ENCODE assay signal across 19 mouse cellular contexts in genomic region chr9:106729416-106729815, GRCm38 (mm10). TPM values are rescaled to one million over a fixed set of nuclear protein-coding genes. Genes with fewer than 3 reads are reported as not detected.
A peak's percentile ranks its signal among the peaks of the same experiment; 100 is the strongest.
DNase-seq lines count a peak whose midpoint lies in the region; ATAC-seq and TF ChIP-seq lines count a peak whose summit lies in the region.
"Had no signal": no experiment of that assay in that cellular context is flagged by ENCODE, and none has a peak within 500 bp of the region (broad histone marks: within the 10 kb centered on the region; RNA-seq: fewer than 3 reads in every experiment).

No protein-coding gene starts in this region.

- H3K4me3 ChIP-seq in liver, adult 2 months (ENCODE audit: insufficient read depth, low read depth, low read length): no peak overlapping the region
- H3K4me3 ChIP-seq in midbrain, embryonic 11.5 days (ENCODE audit: low read depth, low read length): no peak overlapping the region
- H3K4me3 ChIP-seq in midbrain, embryonic 14.5 days (replicated peaks; ENCODE audit: low read depth, low read length): no peak overlapping the region

- no peak for TF ChIP-seq CTCF in liver, adult 2 months (IDR thresholded peaks at IDR 0.05; ENCODE audit: low read depth, low read length)

- no peaks in the 10 kb centered on the region for H3K27me3 ChIP-seq in liver, adult 2 months (ENCODE audit: control insufficient read depth, insufficient read depth, low read length)
- H3K27me3 ChIP-seq in midbrain, embryonic 11.5 days (ENCODE audit: control insufficient read depth, insufficient read depth, low read length): no peaks in the 10 kb centered on the region
- H3K27me3 ChIP-seq in midbrain, embryonic 14.5 days (ENCODE audit: control insufficient read depth, insufficient read depth, low read length): no peaks in the 10 kb centered on the region
- H3K27me3 ChIP-seq: CH12.LX, Patski had no signal

- 47% methylated on average over 2 of the region's 2 CpGs for WGBS in liver, adult 2 months
- whole genome bisulfite sequencing in midbrain, embryonic 11.5 days: 100% methylated on average over 2 of the region's 2 CpGs
- WGBS in midbrain, embryonic 14.5 days: 97% methylated on average over 2 of the region's 2 CpGs

- H3K27ac ChIP-seq in liver, adult 2 months (replicated peaks; ENCODE audit: insufficient read depth, low read depth, low read length): no peak overlapping the region
- H3K27ac ChIP-seq in midbrain, embryonic 11.5 days (ENCODE audit: low read depth, low read length): no peak overlapping the region
- no peak overlapping the region for H3K27ac ChIP-seq in midbrain, embryonic 14.5 days (replicated peaks; ENCODE audit: low read depth, low read length)

- peak; percentile 73 for DNase-seq in liver, adult 2 months (ENCODE audit: extremely low read depth, low read depth, low spot score)
- DNase-seq in liver: no peak
- DNase-seq in midbrain, embryonic 11.5 days (ENCODE audit: low spot score, missing footprints): peak; percentile 61
- DNase-seq in midbrain, embryonic 14.5 days: no peak
- DNase-seq: adrenal gland, adult 2 months; adrenal gland, adult 8-10 months; adrenal gland, postnatal 10 days; adrenal gland, postnatal 14 days; adrenal gland, postnatal 25 days; adrenal gland, postnatal 36 days; B cell, adult 2 months; cerebellum, adult 11 months; cerebellum, adult 11-12 months; cerebellum, adult 18-20 months had no signal

- H3K9me3 ChIP-seq in midbrain, embryonic 11.5 days (ENCODE audit: control insufficient read depth, low read length): no peaks in the 10 kb centered on the region
- no peaks in the 10 kb centered on the region for H3K9me3 ChIP-seq in midbrain, embryonic 14.5 days (ENCODE audit: control insufficient read depth, low read length)
- H3K9me3 ChIP-seq: G1E had no signal

- no peak for TF ChIP-seq POLR2A in liver, adult 2 months (IDR thresholded peaks at IDR 0.05; ENCODE audit: extremely low read depth, insufficient read depth, low read length)

- H3K36me3 ChIP-seq in liver, adult 2 months (ENCODE audit: control insufficient read depth, insufficient read depth, low read length): no peaks in the 10 kb centered on the region
- no peaks in the 10 kb centered on the region for H3K36me3 ChIP-seq in midbrain, embryonic 11.5 days (ENCODE audit: control insufficient read depth, insufficient read depth, low read length)
- no peaks in the 10 kb centered on the region for H3K36me3 ChIP-seq in midbrain, embryonic 14.5 days (ENCODE audit: control insufficient read depth, insufficient read depth, low read length)

- peaks cover 21% of the 10 kb centered on the region for H3K79me2 ChIP-seq in liver, adult 2 months (ENCODE audit: control insufficient read depth, insufficient read depth, low read length)

- ATAC-seq in midbrain, embryonic 11.5 days (ENCODE audit: low FRiP score): no peak
- ATAC-seq in midbrain, embryonic 14.5 days (ENCODE audit: low FRiP score, low TSS enrichment): no peak
- ATAC-seq: activated CD4-positive, CD25-positive, alpha-beta regulatory T cell, adult 4 months; CD4-positive, CD25-positive, alpha-beta regulatory T cell, adult 4 months; Patski had no signal

- H3K9ac ChIP-seq in liver, adult 2 months (ENCODE audit: low read depth, low read length): no peak overlapping the region
- H3K9ac ChIP-seq in midbrain, embryonic 11.5 days (ENCODE audit: low read length): no peak overlapping the region
- no peak overlapping the region for H3K9ac ChIP-seq in midbrain, embryonic 14.5 days (replicated peaks; ENCODE audit: low read length)

- H3K4me1 ChIP-seq in liver, adult 2 months (ENCODE audit: control insufficient read depth, insufficient read depth, low read length): peaks cover 18% of the 10 kb centered on the region
- H3K4me1 ChIP-seq in midbrain, embryonic 11.5 days (ENCODE audit: control insufficient read depth, insufficient read depth, low read length): no peaks in the 10 kb centered on the region
- H3K4me1 ChIP-seq in midbrain, embryonic 14.5 days (ENCODE audit: control insufficient read depth, insufficient read depth, low read length): no peaks in the 10 kb centered on the region

- no peak overlapping the region for H3K4me2 ChIP-seq in midbrain, embryonic 11.5 days
- no peak overlapping the region for H3K4me2 ChIP-seq in midbrain, embryonic 14.5 days (ENCODE audit: low read length)

RNA-seq across cellular contexts. Expression of gene Tex264, which starts 43.7 kb away (rescaled TPM):
- total RNA-seq in liver, adult 2 months (2014; rRNA removed): 52.6 and 63.1 TPM in 2 replicates
- polyA plus RNA-seq in liver, adult 2 months (2012; rRNA removed): 147 and 163 TPM in 2 replicates
- polyA plus RNA-seq in midbrain, embryonic 11.5 days (2014; fragmentation: Nextera tagmentation; extraction: Ambion mirVana): 24.6 and 27.1 TPM in 2 replicates
- polyA plus RNA-seq in midbrain, embryonic 14.5 days (2014; fragmentation: Nextera tagmentation; extraction: Ambion mirVana): 48.3 and 53.6 TPM in 2 replicates

RNA-seq across cellular contexts. Expression of gene Rad54l2, which starts 59.6 kb away (rescaled TPM):
- 8.1 and 8.9 TPM in 2 replicates for total RNA-seq in liver, adult 2 months (2014; rRNA removed)
- polyA plus RNA-seq in liver, adult 2 months (2012; rRNA removed): 16.4 and 21.5 TPM in 2 replicates
- polyA plus RNA-seq in midbrain, embryonic 11.5 days (2014; fragmentation: Nextera tagmentation; extraction: Ambion mirVana): 5.5 and 6.1 TPM in 2 replicates
- 6.0 and 8.7 TPM in 2 replicates for polyA plus RNA-seq in midbrain, embryonic 14.5 days (2014; fragmentation: Nextera tagmentation; extraction: Ambion mirVana)

Comparison
In these comparisons a context has a peak if more than half of its experiments do, and no peak if none do; other contexts are left out.
1. DNase-seq: peak in liver, adult 2 months (single experiment) and midbrain, embryonic 11.5 days (single experiment); none in liver (single experiment) and midbrain, embryonic 14.5 days (single experiment).